Mouse (Mus musculus): ENCODE results near the gene Atat1. TPM values are rescaled to one million over a fixed set of nuclear protein-coding genes. Genes with fewer than 3 reads are reported as not detected.

Gene Atat1
- total RNA-seq, 1 experiment, result 12.9 TPM

- Histone ChIP-seq H3K4me1 (ENCODE audit: control insufficient read depth in 2 of 2, insufficient read depth in 2 of 2, low read length in 2 of 2, poor library complexity in 1 of 2) (peaks cover 2 to 4% of the 10 kb centered on the region in 2 experiments; a peak in 2 of 4 replicates), H3K9me3 (ENCODE audit: control insufficient read depth, insufficient read depth, low read depth, low read length) (no peaks in the 10 kb centered on the region), H3K36me3 (ENCODE audit: control insufficient read depth, insufficient read depth, low read length, poor library complexity, severe bottlenecking) (peaks cover 10% of the 10 kb centered on the region), H3K9ac (ENCODE audit: insufficient read depth, low read depth, low read length, poor library complexity, severe bottlenecking) (peak overlapping the region; percentile 51; the same call in 1 of the 2 replicates), H3K4me3 (ENCODE audit: insufficient read depth in 1 of 2, low read depth in 1 of 2, low read length in 2 of 2, poor library complexity in 1 of 2, severe bottlenecking in 1 of 2) (peak overlapping the region in 1 of 2 experiments; percentile 78; a peak in 1 of 4 replicates), H3K27ac (ENCODE audit: insufficient read depth, low read depth, low read length, poor library complexity, severe bottlenecking) (peak overlapping the region; percentile 60; the same call in 1 of the 2 replicates)
- TF ChIP-seq MAFK (IDR thresholded peaks at IDR 0.05; ENCODE audit: insufficient read depth, low read depth, low read length) (peak; percentile 46; the same call in 1 of the 2 replicates), ZC3H11A (IDR thresholded peaks at IDR 0.05; ENCODE audit: borderline replicate concordance, low read depth, low read length) (peak; percentile 53; the same call in 1 of the 2 replicates), ZNF384 (IDR thresholded peaks at IDR 0.05; ENCODE audit: low read depth, low read length) (no peak)
- DNase-seq (ENCODE audit: low read depth, low spot score), result peak; percentile 66
- in situ Hi-C loops (cut with MboI; ENCODE audit: low sequenced_read_pairs in 2 of 2, unreplicated experiment in 2 of 2), result loop anchor here in 1 of 2 experiments (5.0 kb wide), 1 partner anchor 44 kb away; no protein-coding TSS in a partner anchor
These were observed 38.8 kb downstream of the Atat1 start for GRCm38 (mm10) chr17:35870884-35871696.

- H3K9me3 ChIP-seq (ENCODE audit: control insufficient read depth, insufficient read depth, low read depth, low read length), result no peaks in the 10 kb centered on the region
- H3K4me1 ChIP-seq (ENCODE audit: control insufficient read depth in 2 of 2, insufficient read depth in 2 of 2, low read length in 2 of 2, poor library complexity in 1 of 2), result peaks cover 2 to 4% of the 10 kb centered on the region in 2 experiments; a peak in 2 of 4 replicates
- H3K9ac ChIP-seq (ENCODE audit: insufficient read depth, low read depth, low read length, poor library complexity, severe bottlenecking), result peak overlapping the region; percentile 51; the same call in 1 of the 2 replicates
- no peak for DNase-seq (ENCODE audit: low read depth, low spot score)
- in situ Hi-C loops (cut with MboI; ENCODE audit: low sequenced_read_pairs in 2 of 2, unreplicated experiment in 2 of 2), result loop anchor here in 1 of 2 experiments (5.0 kb wide), 1 partner anchor 43 kb away; no protein-coding TSS in a partner anchor
- no peak for TF ChIP-seq CHD2 (IDR thresholded peaks at IDR 0.05; ENCODE audit: low read depth, low read length)
- TF ChIP-seq ZNF384 (IDR thresholded peaks at IDR 0.05; ENCODE audit: low read depth, low read length), result no peak
- no peak for TF ChIP-seq MAFK (IDR thresholded peaks at IDR 0.05; ENCODE audit: insufficient read depth, low read depth, low read length)
- TF ChIP-seq ZC3H11A (IDR thresholded peaks at IDR 0.05; ENCODE audit: borderline replicate concordance, low read depth, low read length), result no peak
- TF ChIP-seq HCFC1 (IDR thresholded peaks at IDR 0.05; ENCODE audit: borderline replicate concordance, insufficient read depth, low read length), result 0 out of 2 replicates have a peak, but pooled peaks have one; percentile 21
- H3K27ac ChIP-seq (ENCODE audit: insufficient read depth, low read depth, low read length, poor library complexity, severe bottlenecking), result peak overlapping the region; percentile 60
- H3K4me3 ChIP-seq (ENCODE audit: insufficient read depth in 1 of 2, low read depth in 1 of 2, low read length in 2 of 2, poor library complexity in 1 of 2, severe bottlenecking in 1 of 2), result peak overlapping the region in 1 of 2 experiments; percentile 78; a peak in 2 of 4 replicates
- peaks cover 5% of the 10 kb centered on the region; the same call in 1 of the 2 replicates for H3K36me3 ChIP-seq (ENCODE audit: control insufficient read depth, insufficient read depth, low read length, poor library complexity, severe bottlenecking)
These were observed 39.6 kb downstream of the Atat1 start for GRCm38 (mm10) chr17:35870151-35870883.

GRCm38 (mm10) chr17:35869346-35870067, 40.4 kb downstream of the Atat1 start:
- H3K36me3 ChIP-seq (ENCODE audit: control insufficient read depth, insufficient read depth, low read length, poor library complexity, severe bottlenecking), result peaks cover 3% of the 10 kb centered on the region; the same call in 1 of the 2 replicates
- H3K9ac ChIP-seq (ENCODE audit: insufficient read depth, low read depth, low read length, poor library complexity, severe bottlenecking), result peak overlapping the region; percentile 81; the same call in 1 of the 2 replicates
- TF ChIP-seq MAFK (IDR thresholded peaks at IDR 0.05; ENCODE audit: insufficient read depth, low read depth, low read length), result no peak
- TF ChIP-seq ZC3H11A (IDR thresholded peaks at IDR 0.05; ENCODE audit: borderline replicate concordance, low read depth, low read length), result no peak
- TF ChIP-seq ZNF384 (IDR thresholded peaks at IDR 0.05; ENCODE audit: low read depth, low read length), result no peak
- no peak for TF ChIP-seq CHD2 (IDR thresholded peaks at IDR 0.05; ENCODE audit: low read depth, low read length)
- H3K4me1 ChIP-seq (ENCODE audit: control insufficient read depth in 2 of 2, insufficient read depth in 2 of 2, low read length in 2 of 2, poor library complexity in 1 of 2), result peaks cover 6% of the 10 kb centered on the region in 2 experiments; a peak in 2 of 4 replicates
- in situ Hi-C loops (cut with MboI; ENCODE audit: low sequenced_read_pairs in 2 of 2, unreplicated experiment in 2 of 2), result loop anchor here in 1 of 2 experiments (5.0 kb wide), 1 partner anchor 42 kb away; no protein-coding TSS in a partner anchor
- no peaks in the 10 kb centered on the region for H3K9me3 ChIP-seq (ENCODE audit: control insufficient read depth, insufficient read depth, low read depth, low read length)
- peak; percentile 84 for DNase-seq (ENCODE audit: low read depth, low spot score)
- peak overlapping the region; percentile 82; the same call in 1 of the 2 replicates for H3K27ac ChIP-seq (ENCODE audit: insufficient read depth, low read depth, low read length, poor library complexity, severe bottlenecking)
- peak overlapping the region; percentile 56 to 78 for H3K4me3 ChIP-seq (ENCODE audit: insufficient read depth in 1 of 2, low read depth in 1 of 2, low read length in 2 of 2, poor library complexity in 1 of 2, severe bottlenecking in 1 of 2)

- Histone ChIP-seq H3K4me1 (ENCODE audit: control insufficient read depth in 2 of 2, insufficient read depth in 2 of 2, low read length in 2 of 2, poor library complexity in 1 of 2) (peaks cover 6 to 11% of the 10 kb centered on the region in 2 experiments; a peak in 2 of 4 replicates), H3K27ac (ENCODE audit: insufficient read depth, low read depth, low read length, poor library complexity, severe bottlenecking) (peak overlapping the region; percentile 82; the same call in 1 of the 2 replicates), H3K36me3 (ENCODE audit: control insufficient read depth, insufficient read depth, low read length, poor library complexity, severe bottlenecking) (peaks cover 3% of the 10 kb centered on the region; the same call in 1 of the 2 replicates), H3K9me3 (ENCODE audit: control insufficient read depth, insufficient read depth, low read depth, low read length) (no peaks in the 10 kb centered on the region), H3K9ac (ENCODE audit: insufficient read depth, low read depth, low read length, poor library complexity, severe bottlenecking) (peak overlapping the region; percentile 81; the same call in 1 of the 2 replicates), H3K4me3 (ENCODE audit: insufficient read depth in 1 of 2, low read depth in 1 of 2, low read length in 2 of 2, poor library complexity in 1 of 2, severe bottlenecking in 1 of 2) (peak overlapping the region; percentile 56 to 78)
- DNase-seq (ENCODE audit: low read depth, low spot score), result no peak
- in situ Hi-C loops (cut with MboI; ENCODE audit: low sequenced_read_pairs in 2 of 2, unreplicated experiment in 2 of 2), result no loop called here
- no peak for TF ChIP-seq CHD2 (IDR thresholded peaks at IDR 0.05; ENCODE audit: low read depth, low read length)
- TF ChIP-seq ZNF384 (IDR thresholded peaks at IDR 0.05; ENCODE audit: low read depth, low read length), result no peak
- TF ChIP-seq ZC3H11A (IDR thresholded peaks at IDR 0.05; ENCODE audit: borderline replicate concordance, low read depth, low read length), result no peak
- no peak for TF ChIP-seq HCFC1 (IDR thresholded peaks at IDR 0.05; ENCODE audit: borderline replicate concordance, insufficient read depth, low read length)
- TF ChIP-seq MAFK (IDR thresholded peaks at IDR 0.05; ENCODE audit: insufficient read depth, low read depth, low read length), result no peak
These were observed 40.9 kb downstream of the Atat1 start for GRCm38 (mm10) chr17:35868961-35869345.

All from ES-E14 (cell line).